Mouse (Mus musculus) cerebellum, adult 9-11 months (tissue): ENCODE data around the gene Mlana.

Source experiments
- DNase-seq: peaks from one replicate; pipeline ENCODE4 v3.0.0; 2022

Mlana gene

DNA sequence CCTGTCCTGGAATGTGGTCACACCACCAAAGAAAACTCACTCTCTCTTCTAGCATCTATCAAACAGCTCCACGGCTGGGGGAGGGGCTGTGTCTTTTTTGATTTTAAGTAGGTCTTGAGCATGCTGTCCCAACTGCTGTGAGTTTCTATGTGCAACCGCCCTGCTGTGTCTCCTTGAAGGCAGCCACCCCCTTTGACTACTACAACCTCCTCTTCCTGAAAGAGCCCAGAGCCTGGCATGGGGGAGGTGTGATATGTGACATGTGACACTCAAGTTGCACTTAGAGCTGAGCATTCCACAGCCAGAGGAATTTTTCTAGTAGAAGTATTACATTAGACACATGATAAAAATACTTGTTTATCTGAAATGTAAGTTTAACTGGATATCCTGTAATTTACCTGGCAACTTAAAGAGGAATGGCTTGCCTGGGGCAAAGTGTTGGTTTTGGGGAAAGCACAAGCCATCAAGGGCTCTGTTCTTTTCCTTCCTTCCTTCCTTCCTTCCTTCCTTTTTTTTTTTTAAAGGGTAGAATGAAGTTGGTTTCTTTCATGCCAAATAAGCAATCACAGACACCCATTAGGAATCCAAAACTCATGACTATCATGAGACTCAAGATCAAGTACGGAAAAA lies at the start of gene Mlana:
Gene Mlana, plus strand, starts transcription at position 580 of the 630 bp plus-strand sequence.
- no peak for DNase-seq

DNA sequence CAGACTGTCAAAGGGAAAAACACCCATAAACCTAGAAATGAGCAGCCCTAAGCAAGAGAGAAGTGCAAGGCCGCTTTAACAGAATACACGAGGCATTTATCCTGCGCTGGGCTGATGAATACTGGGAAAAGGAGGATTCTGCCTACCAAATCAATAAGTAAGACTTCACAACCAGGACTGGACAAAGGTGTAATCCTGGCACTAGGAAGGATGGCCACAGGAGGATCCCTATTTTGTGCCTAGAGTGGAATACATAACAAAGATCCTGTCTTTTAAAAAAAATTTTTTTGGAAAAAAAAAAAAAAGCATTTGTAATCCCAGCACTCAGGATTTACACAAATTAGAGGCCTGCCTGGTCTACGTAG lies 49.1 kb upstream of the Mlana start:
- no peak for DNase-seq

DNA sequence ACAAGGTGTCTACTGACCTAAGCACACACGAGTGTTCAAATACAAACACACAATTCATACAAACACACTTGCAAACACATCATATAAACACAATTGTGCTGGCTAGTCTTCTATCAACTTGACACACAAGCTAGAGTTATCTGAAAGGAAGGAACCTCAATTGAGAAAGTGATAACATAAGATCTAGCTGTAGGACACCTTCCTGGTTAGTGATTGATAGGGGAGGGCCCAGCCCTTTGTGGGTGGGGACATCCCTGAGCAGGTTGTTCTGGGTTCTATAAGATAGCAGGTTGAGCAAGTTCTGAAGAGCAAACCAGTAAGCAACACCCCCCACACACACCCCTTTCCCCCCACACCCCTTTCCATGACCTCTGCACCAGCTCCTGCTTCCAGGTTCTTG lies 47.9 kb upstream of the Mlana start:
- DNase-seq = no peak

DNA sequence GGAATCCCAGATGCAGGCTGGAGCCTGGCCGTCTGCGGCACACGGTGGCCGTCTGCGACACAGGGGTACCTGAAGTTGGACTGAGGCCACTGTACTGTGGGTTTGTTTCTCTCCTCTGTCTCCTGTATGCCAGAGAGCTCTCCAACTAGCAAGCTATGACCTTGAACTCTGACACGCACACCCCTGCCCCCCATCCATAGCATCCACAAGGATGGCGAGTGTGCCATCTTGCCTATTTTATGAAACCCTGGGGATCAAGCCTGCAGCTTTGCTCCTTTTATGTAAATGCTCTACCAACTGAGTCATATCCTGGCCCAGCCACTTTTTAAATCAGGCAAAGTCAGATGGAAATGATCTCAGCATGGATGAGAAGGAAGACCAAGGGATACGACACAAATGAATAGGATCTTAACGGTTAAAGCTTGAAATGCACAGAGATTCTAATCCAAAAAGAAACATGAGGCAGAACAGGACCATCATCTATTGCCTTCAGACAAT lies 43.8 kb upstream of the Mlana start:
- no peak for DNase-seq

DNA sequence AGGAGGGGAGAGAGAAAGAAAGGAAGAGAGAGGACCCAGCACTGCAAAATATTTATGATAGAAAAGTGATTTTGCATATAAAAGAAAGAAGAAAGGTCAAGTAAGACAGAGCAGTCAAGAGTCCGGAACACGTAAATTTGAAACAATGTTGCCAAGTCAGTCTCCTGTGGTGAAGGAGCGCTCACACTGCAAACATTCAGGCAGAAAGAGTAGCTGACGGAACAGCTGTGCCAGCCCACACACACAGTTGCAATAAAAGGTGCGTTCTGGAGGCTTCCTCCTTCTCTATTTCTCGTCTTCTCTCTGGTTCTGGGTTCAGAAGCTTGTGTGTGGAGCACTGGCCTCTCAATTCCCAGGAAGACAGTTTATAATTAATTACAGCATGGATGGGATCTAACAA lies 42.5 kb upstream of the Mlana start:
- DNase-seq = no peak

DNA sequence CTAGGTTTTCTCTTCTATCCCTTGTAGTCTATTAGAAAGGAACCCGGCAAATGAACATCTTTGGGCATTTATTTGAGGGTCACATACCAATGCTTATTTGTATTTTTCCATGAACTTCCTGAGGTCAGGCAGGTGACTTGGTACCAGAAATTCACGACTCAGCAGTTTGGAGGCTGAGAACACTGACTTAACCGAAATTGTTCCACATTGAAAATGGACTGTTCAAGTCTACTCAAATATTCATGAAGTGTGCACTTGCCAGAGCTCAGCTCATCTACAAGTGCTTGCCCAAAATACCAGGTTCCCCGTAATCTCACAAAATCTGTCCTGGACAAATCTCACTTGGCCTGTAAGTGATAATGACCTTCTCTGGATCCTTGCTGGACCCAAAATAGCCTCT lies 41.6 kb upstream of the Mlana start:
- DNase-seq = no peak

DNA sequence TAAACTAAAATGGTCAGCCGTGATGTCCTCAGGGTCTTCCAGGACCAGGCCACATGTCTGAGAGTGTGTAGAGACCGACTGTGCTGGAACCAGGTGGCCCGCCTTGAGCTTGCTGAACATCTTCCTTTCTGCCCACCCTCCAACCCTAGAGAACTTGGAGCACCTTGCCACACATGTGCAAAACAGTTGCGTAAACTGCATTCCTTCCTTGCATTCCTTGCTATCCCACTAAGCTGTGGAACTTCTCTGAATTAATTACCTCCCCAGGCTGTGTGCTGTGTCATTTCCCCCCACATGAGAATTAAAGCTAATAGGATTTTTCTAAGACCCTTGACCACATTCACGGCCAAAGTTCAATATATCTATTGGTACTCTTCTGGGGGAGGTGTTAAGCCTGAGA lies 41.0 kb upstream of the Mlana start:
- no peak for DNase-seq

DNA sequence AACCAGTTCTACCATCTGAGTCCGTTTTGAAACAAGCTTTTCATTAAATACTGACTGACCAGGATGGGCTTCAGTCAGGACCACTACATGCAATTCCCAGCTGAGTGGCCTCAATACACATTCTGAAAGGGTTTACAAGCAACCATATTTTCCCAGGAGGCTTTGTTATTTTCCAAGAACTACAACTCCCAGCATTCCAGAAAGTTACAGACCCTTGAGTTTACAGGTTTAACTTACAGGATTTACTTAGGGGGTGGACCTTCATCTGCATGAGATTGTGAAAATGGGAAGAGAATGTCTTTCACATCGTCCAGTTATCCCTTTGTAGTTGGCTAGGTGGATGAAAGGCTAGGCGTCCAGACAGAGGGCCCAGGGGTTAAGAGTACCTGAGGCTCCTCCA lies 40.6 kb upstream of the Mlana start:
- DNase-seq = no peak

DNA sequence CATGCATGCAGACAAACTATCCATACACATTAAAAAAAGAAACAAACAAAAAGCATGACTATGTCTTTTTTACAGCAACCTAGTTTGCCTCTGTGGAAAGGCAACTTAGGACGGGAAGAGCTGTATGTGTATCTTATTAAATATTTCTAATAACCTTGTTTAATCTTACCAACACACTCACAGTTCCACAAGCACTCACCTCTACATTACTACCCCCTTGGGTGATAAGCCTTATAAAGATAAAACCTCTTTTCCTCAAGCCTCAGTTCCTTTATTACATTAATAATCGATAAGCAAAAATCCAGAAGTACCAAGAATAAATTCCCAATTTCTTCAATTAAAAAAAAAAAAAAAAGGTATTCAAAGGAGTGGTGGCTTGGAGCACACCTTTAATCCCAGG lies 40.1 kb upstream of the Mlana start:
- DNase-seq = no peak

DNA sequence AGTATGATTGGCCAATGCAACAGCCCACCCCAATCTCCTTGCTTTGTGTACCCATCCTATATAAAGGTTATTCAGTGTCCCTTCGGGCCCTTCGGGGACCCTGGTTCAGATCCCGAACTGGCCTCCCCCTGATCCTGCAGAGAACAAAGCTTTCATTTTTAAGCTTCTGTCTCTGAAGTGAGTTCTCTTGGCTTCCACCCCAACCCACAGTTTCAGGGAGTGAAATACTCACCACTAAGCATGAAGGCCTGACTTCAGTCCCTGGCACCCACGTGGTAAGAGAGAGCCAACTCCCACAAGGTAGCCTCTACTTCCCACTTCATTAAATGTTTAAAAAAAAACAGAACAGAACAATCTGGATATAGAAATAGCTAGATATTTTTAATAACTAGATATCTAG lies 38.8 kb upstream of the Mlana start:
- no peak for DNase-seq

DNA sequence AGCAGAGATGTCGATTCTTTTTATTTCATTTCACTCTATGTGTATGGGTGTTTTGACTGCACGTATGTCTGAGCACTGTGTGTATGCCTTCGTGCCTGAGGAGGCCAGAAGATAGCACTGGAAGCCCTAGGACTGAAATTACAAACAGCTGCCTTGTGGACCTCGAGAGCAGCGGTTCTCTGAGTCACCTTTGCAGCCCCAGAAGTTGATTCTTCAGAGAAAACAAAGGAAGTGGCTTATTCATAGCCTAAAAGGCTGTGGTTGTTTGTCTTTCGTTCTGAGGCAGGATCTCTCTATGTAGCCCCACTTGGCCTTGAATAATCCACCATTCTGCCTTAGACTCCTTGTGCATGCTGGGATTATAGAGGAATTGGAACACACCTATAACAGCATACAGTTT lies 37.9 kb upstream of the Mlana start:
- DNase-seq = no peak

DNA sequence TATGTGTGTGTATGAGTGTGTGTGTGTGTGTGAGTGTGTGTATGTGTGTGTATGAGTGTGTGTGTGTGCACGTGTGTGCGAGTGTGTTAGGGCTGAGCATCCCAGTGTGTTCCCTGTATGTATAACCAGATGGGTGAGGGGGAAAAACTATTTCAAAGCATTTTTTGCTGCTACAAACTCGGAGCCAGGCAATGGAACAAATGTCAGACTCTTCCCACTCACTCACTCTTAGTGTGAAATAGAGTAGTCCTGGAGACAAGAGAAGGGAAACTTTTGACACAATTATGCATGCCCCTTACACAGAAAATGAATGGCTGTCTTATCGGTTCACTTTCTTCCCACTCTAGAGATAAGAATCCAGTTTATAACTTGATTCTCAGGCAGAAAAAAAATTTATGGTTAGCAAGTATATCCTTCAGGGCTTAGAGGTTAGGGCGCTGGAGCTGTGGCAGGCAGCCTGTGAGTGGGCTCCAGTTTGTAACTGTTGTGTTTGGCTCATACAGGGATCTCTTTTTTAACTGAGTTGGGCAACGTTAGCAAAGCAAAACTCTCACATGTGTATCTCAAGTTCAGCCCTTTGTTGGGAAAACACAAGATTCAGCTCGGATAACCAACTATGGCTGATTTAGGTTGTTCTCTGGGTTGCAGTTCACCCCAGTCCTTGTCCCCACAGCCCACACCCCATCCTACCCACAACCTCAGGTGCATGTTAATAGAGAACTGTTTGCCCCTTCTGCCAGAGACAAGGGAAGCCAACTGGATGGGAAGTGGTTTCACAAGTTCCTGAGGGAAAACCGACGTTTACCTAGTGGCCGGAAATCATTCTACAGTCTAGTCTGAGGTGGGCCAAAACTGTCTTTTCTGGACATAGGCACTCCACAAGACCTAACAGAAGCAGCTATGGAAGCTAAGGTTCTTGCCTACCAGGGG lies 36.5 kb upstream of the Mlana start:
- no peak for DNase-seq

DNA sequence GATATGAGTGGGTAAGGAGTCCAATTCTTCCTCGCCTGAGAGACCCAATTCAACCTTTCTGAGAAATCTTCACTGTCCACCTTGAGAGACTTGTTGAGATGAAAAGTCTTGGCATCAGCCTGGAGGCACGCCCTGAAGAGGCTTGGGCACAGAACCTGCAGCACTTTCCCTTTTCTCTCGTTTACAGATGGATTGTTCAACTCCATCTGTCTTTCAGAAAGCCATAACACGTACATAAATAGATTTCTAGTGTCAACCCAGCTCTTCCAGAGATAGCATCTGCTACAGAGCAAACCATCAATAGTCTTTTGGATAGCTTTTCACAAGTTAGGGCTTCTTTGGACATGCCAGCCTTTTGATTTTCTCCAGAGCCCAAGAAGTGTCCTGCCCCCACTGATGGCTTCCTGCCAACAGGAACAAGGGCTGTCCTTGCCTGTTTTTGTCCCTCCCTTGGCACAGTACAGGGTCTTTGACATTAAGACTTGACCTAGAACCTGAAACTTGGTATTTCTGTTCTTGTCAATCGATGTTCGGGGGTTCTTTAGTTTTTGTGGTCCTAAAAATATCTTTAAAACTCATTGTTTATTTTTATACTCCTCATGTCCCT lies 35.5 kb upstream of the Mlana start:
- no peak for DNase-seq

DNA sequence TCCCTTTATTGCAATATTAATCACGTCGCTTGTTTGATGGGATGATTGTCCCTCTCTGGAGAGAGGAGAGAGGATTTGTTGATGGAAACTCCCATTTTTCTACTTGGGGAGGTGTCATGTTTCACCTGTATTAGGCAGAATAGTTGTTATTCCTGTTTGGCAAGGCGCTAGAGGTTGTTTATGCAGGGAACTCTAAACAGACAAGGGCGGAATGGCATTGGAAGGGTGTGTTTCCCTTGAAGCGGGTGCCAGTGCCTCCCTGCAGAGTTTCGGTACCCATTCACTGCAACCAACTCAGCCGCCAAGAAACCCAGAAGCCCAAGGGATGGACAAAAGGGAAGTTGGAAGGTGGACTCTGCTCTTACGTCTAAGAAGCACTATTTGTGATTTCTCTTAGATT lies 33.8 kb upstream of the Mlana start:
- no peak for DNase-seq

DNA sequence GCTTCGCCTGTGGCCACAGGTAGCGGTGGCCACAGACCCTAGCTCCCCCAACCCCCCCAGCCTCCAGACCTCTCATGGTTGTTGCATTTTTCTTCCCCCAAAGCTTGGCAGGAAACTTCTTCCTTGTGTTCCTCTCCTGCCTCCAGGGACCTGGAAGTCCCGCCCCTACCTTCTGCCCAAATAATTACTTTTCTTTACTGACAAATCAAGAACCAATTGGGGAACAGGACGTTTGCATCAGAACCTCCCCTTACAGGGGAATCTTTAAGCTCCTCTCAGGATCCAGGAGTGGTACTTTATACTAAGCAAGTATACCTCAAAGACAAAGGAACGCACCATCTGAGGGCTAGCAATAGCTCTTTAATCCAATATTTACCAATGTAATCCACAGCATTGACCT lies 32.7 kb upstream of the Mlana start:
- DNase-seq = no peak

DNA sequence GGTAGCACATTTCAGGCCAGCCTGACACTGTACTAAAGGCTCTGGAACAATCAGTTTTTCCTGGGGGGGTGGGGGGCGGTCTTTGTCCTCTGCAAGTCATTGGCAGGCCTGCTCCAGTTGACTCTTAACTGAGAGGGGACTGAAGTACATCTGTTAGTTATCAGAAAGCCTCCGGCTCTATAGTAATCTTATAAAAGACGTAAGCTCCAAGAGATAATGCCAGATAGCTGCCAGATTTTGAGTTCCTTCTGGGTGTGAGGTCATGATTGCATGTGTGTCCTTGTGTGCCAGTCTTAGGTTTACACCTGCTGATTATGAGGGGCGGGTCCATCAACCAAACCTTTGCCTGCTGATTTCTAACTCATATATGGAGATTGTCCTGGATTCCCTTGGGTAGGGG lies 31.5 kb upstream of the Mlana start:
- DNase-seq = no peak

DNA sequence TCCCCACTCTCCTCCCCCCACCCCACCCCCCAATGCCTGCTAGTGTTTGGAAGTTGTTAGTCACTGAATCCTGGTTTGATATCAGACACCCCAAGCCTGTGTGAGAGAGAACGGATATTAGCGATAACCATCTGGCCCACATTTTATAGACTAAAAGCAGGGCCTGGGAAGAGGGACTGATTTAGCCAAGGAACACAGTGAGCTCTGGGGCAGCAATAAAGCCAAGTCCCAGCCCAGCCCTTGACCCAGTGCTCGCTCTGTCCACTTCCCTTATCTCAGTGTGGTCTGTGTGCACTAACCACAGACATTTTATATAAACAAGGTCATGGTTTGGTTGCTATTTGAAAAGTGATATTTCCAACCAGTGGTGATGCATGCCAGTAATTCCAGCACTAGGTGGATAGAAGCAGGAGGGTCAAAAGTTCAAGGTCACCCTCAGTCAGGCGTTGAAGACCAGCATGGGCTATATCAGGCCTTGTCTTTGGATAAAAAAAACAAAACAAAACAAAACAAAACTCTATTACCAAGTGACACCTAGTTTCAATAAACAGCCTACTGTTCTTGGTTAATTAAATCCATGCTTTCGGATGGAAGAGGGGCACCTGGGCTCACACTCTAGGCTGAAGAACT lies 30.5 kb upstream of the Mlana start:
- DNase-seq = no peak

DNA sequence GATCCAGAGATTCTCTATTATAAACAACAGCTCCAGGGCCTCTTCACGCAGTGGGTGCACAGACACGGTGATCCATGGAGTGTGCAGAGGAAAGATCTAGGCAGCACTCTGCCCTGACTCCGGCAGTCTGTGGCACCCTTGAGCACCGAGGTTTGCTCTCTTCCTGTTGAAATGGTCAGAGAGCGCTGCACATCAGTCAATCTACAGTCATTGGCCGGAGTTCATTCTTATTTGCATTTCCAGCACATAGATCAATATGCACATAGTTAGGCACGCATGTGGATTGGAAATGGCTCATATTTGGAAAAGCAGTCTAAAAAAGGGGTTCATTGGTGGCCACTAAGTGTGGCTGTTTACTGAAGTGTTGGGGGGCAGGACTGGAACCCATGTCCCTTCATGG lies 29.5 kb upstream of the Mlana start:
- no peak for DNase-seq

DNA sequence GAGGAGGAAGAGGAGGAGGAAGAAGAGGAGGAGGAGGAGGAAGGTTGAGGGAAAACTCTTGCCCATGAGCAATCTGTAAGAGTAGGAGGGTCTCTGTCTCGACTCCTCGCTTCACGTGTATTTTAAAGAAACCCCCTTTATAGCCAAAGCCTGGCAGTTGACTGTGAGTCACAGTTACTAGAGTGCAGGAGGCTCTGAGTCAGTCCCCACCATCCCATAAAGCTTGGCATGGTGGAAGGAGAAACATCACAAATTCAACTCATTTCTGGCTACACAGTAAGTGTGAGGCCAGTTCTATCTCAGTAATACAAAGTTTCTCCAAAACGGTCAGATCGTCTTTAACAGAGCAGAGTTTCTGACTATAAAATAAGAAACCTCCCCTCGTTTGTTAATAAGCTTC lies 27.4 kb upstream of the Mlana start:
- DNase-seq = no peak

DNA sequence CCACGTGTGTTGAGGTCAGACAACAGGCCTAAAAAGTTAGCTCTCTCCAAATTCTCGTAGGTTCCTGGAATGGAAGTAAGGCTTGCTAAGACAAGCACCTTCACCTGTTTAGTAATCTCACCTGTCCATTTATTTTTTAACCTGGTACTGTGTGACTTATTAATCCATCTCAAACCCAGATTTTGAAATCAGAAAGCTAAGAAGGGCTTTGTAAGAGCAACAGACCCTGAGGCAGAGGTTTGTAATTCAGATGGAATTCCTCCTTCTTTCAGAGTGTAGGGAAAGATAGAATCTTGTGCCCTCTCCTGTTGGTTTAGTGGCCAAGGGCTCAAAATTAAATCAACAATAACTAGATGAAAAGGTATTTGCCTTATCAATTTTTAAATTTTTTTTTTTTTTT lies 26.5 kb upstream of the Mlana start:
- no peak for DNase-seq

DNA sequence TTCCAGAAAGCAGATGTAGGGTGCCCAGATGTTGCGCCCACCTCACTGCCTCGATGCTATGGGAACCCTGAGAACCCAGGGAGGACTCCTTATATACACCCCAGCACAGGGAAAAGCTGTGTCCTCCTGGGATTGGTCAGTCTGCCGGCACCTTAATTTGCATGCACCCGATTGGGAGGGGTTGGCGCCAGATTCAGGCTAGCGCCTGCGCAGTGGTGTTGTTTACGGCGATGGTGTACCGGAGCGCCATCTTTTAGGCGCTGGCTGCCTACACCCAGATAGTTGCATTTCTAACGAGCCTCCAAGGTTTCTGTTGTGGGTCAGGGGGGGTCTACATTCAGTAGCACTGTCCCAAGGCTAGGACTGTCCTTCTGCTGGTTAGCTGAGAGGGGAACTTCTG lies 25.0 kb upstream of the Mlana start:
- no peak for DNase-seq

DNA sequence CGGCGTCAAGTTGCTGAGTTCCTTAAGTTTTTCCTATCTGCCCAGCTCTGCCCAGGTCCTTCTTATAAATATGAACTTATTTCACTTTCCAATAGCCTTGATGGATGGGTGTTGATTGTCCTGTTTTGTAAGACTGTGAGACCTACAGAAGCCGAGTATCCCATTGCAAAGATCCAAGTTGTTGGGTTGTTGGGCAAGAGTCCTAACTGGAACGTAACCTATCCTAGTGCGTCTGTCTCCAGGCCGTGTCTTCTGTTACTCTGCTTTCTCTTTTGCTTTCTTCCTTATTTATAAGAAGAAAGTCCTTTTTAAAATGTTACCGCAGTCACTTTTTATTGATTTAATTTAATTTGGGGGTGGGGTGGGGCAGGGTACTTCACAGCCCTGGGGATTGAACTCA lies 22.7 kb upstream of the Mlana start:
- no peak for DNase-seq

DNA sequence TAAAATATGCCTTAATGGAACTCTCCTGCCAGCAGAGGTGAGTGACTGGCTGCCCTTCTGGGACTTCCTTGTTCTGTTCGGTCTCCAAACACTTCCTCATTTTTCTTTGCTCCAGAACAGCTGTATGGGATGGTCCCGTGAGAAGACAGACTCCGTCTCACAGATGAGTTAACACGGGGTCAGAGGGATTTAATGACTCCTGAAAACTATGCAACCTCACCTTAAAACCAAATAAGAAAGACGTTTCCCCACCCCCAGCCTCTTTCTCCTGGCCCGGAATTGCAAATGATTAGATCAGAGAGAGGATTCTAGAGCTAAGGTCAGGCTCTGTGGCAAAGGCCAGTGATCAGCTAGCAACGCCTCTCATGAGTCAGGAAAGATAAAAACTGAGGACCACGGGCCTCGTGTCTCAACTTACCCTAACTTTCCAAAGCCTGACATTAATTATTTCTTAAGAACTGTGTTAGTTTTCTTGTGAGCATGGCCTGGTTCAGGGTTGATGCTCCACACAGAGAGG lies 22.0 kb upstream of the Mlana start:
- DNase-seq = no peak
